Mouse (Mus musculus): ENCODE data around the gene Vapb. TPM values are rescaled to one million over a fixed set of nuclear protein-coding genes. Genes with fewer than 3 reads are reported as not detected.

Vapb gene
- total and polyA plus RNA-seq, 2 experiments = 10.2 to 18.8 TPM

- peak; percentile 15 for DNase-seq (ENCODE audit: extremely low read depth, low read depth, low spot score)
Observed at GRCm38 (mm10) chr2:173811850-173812249, 74.5 kb downstream of the Vapb start.

GRCm38 (mm10) chr2:173813071-173813470, 75.8 kb downstream of the Vapb start:
- no peaks in the 10 kb centered on the region for H3K4me1 ChIP-seq (ENCODE audit: control insufficient read depth, insufficient read depth, low read length)
- no peaks in the 10 kb centered on the region for H3K27me3 ChIP-seq (ENCODE audit: control insufficient read depth, insufficient read depth, low read length)
- 77% methylated on average over 5 of the region's 5 CpGs for WGBS
- H3K27ac ChIP-seq (replicated peaks; ENCODE audit: insufficient read depth, low read depth, low read length) = no peak overlapping the region
- no peak for DNase-seq (ENCODE audit: extremely low read depth, low read depth, low spot score)
- TF ChIP-seq POLR2A (IDR thresholded peaks at IDR 0.05; ENCODE audit: extremely low read depth, insufficient read depth, low read length) = no peak
- TF ChIP-seq CTCF (IDR thresholded peaks at IDR 0.05; ENCODE audit: low read depth, low read length) = no peak
- H3K36me3 ChIP-seq (ENCODE audit: control insufficient read depth, insufficient read depth, low read length) = no peaks in the 10 kb centered on the region
- no peak overlapping the region for H3K9ac ChIP-seq (ENCODE audit: low read depth, low read length)
- H3K79me2 ChIP-seq (ENCODE audit: control insufficient read depth, insufficient read depth, low read length) = no peaks in the 10 kb centered on the region
- no peak overlapping the region for H3K4me3 ChIP-seq (ENCODE audit: insufficient read depth, low read depth, low read length)

More at GRCm38 (mm10) chr2:173811850-173812249, 74.5 kb downstream of the Vapb start:
- 72% methylated on average over 8 of the region's 8 CpGs for WGBS
- TF ChIP-seq CTCF (IDR thresholded peaks at IDR 0.05; ENCODE audit: low read depth, low read length) = peak; percentile 57
- TF ChIP-seq POLR2A (IDR thresholded peaks at IDR 0.05; ENCODE audit: extremely low read depth, insufficient read depth, low read length) = no peak
- H3K36me3 ChIP-seq (ENCODE audit: control insufficient read depth, insufficient read depth, low read length) = no peaks in the 10 kb centered on the region
- H3K9ac ChIP-seq (ENCODE audit: low read depth, low read length) = no peak overlapping the region
- no peak overlapping the region for H3K4me3 ChIP-seq (ENCODE audit: insufficient read depth, low read depth, low read length)
- no peak overlapping the region for H3K27ac ChIP-seq (replicated peaks; ENCODE audit: insufficient read depth, low read depth, low read length)
- no peaks in the 10 kb centered on the region for H3K79me2 ChIP-seq (ENCODE audit: control insufficient read depth, insufficient read depth, low read length)
- H3K27me3 ChIP-seq (ENCODE audit: control insufficient read depth, insufficient read depth, low read length) = no peaks in the 10 kb centered on the region
- no peaks in the 10 kb centered on the region for H3K4me1 ChIP-seq (ENCODE audit: control insufficient read depth, insufficient read depth, low read length)

- Histone ChIP-seq H3K4me3 (ENCODE audit: insufficient read depth, low read depth, low read length) (no peak overlapping the region), H3K27me3 (ENCODE audit: control insufficient read depth, insufficient read depth, low read length) (no peaks in the 10 kb centered on the region), H3K4me1 (ENCODE audit: control insufficient read depth, insufficient read depth, low read length) (no peaks in the 10 kb centered on the region), H3K79me2 (ENCODE audit: control insufficient read depth, insufficient read depth, low read length) (no peaks in the 10 kb centered on the region), H3K36me3 (ENCODE audit: control insufficient read depth, insufficient read depth, low read length) (no peaks in the 10 kb centered on the region), H3K9ac (ENCODE audit: low read depth, low read length) (no peak overlapping the region), H3K27ac (replicated peaks; ENCODE audit: insufficient read depth, low read depth, low read length) (no peak overlapping the region)
- no peak for DNase-seq (ENCODE audit: extremely low read depth, low read depth, low spot score)
- 90% methylated on average over 4 of the region's 4 CpGs for WGBS
- TF ChIP-seq POLR2A (IDR thresholded peaks at IDR 0.05; ENCODE audit: extremely low read depth, insufficient read depth, low read length) = no peak
- TF ChIP-seq CTCF (IDR thresholded peaks at IDR 0.05; ENCODE audit: low read depth, low read length) = no peak
Observed at GRCm38 (mm10) chr2:173826287-173826686, 89.0 kb downstream of the Vapb start.

- Histone ChIP-seq H3K4me1 (ENCODE audit: control insufficient read depth, insufficient read depth, low read length) (no peaks in the 10 kb centered on the region), H3K36me3 (ENCODE audit: control insufficient read depth, insufficient read depth, low read length) (no peaks in the 10 kb centered on the region), H3K9ac (ENCODE audit: low read depth, low read length) (no peak overlapping the region), H3K79me2 (ENCODE audit: control insufficient read depth, insufficient read depth, low read length) (no peaks in the 10 kb centered on the region), H3K4me3 (ENCODE audit: insufficient read depth, low read depth, low read length) (no peak overlapping the region), H3K27me3 (ENCODE audit: control insufficient read depth, insufficient read depth, low read length) (no peaks in the 10 kb centered on the region), H3K27ac (replicated peaks; ENCODE audit: insufficient read depth, low read depth, low read length) (no peak overlapping the region)
- TF ChIP-seq POLR2A (IDR thresholded peaks at IDR 0.05; ENCODE audit: extremely low read depth, insufficient read depth, low read length) (no peak), CTCF (IDR thresholded peaks at IDR 0.05; ENCODE audit: low read depth, low read length) (no peak)
- DNase-seq (ENCODE audit: extremely low read depth, low read depth, low spot score) = no peak
- 90% methylated on average over 9 of the region's 9 CpGs for WGBS
Observed at GRCm38 (mm10) chr2:173827228-173827627, 89.9 kb downstream of the Vapb start.

GRCm38 (mm10) chr2:173828134-173828533, 90.8 kb downstream of the Vapb start:
- Histone ChIP-seq H3K79me2 (ENCODE audit: control insufficient read depth, insufficient read depth, low read length) (no peaks in the 10 kb centered on the region), H3K27me3 (ENCODE audit: control insufficient read depth, insufficient read depth, low read length) (no peaks in the 10 kb centered on the region), H3K4me1 (ENCODE audit: control insufficient read depth, insufficient read depth, low read length) (no peaks in the 10 kb centered on the region), H3K27ac (replicated peaks; ENCODE audit: insufficient read depth, low read depth, low read length) (no peak overlapping the region), H3K36me3 (ENCODE audit: control insufficient read depth, insufficient read depth, low read length) (no peaks in the 10 kb centered on the region), H3K4me3 (ENCODE audit: insufficient read depth, low read depth, low read length) (no peak overlapping the region), H3K9ac (ENCODE audit: low read depth, low read length) (no peak overlapping the region)
- DNase-seq (ENCODE audit: extremely low read depth, low read depth, low spot score) = no peak
- 89% methylated on average over 6 of the region's 6 CpGs for WGBS
- TF ChIP-seq CTCF (IDR thresholded peaks at IDR 0.05; ENCODE audit: low read depth, low read length) (no peak), POLR2A (IDR thresholded peaks at IDR 0.05; ENCODE audit: extremely low read depth, insufficient read depth, low read length) (no peak)

- DNase-seq (ENCODE audit: extremely low read depth, low read depth, low spot score) = no peak
- no peak overlapping the region for H3K27ac ChIP-seq (replicated peaks; ENCODE audit: insufficient read depth, low read depth, low read length)
- no peak for TF ChIP-seq CTCF (IDR thresholded peaks at IDR 0.05; ENCODE audit: low read depth, low read length)
- no peak for TF ChIP-seq POLR2A (IDR thresholded peaks at IDR 0.05; ENCODE audit: extremely low read depth, insufficient read depth, low read length)
- H3K4me3 ChIP-seq (ENCODE audit: insufficient read depth, low read depth, low read length) = no peak overlapping the region
- no peaks in the 10 kb centered on the region for H3K79me2 ChIP-seq (ENCODE audit: control insufficient read depth, insufficient read depth, low read length)
- H3K4me1 ChIP-seq (ENCODE audit: control insufficient read depth, insufficient read depth, low read length) = no peaks in the 10 kb centered on the region
- H3K9ac ChIP-seq (ENCODE audit: low read depth, low read length) = no peak overlapping the region
- no peaks in the 10 kb centered on the region for H3K27me3 ChIP-seq (ENCODE audit: control insufficient read depth, insufficient read depth, low read length)
- no peaks in the 10 kb centered on the region for H3K36me3 ChIP-seq (ENCODE audit: control insufficient read depth, insufficient read depth, low read length)
- WGBS = 81% methylated on average over 7 of the region's 7 CpGs
Observed at GRCm38 (mm10) chr2:173832828-173833492, 95.6 kb downstream of the Vapb start.

Other genes starting within 250 kb of the Vapb start
- gene 1700021F07Rik, start 214.9 kb upstream of the Vapb start, total RNA-seq (2014; rRNA removed) = not detected in 2 replicates
- not detected in 2 replicates for gene 1700021F07Rik, start 214.9 kb upstream of the Vapb start, polyA plus RNA-seq (2012; rRNA removed)
- 0.54 TPM in 1 of 2 replicates, not detected in the other for gene Ankrd60, start 159.1 kb upstream of the Vapb start, total RNA-seq (2014; rRNA removed)
- gene Ankrd60, start 159.1 kb upstream of the Vapb start, polyA plus RNA-seq (2012; rRNA removed) = not detected in 2 replicates
- 8.6 and 11.0 TPM in 2 replicates for gene Rab22a, start 77.8 kb upstream of the Vapb start, total RNA-seq (2014; rRNA removed)
- 20.2 and 25.1 TPM in 2 replicates for gene Rab22a, start 77.8 kb upstream of the Vapb start, polyA plus RNA-seq (2012; rRNA removed)
- gene 1700010B08Rik, start 18.1 kb upstream of the Vapb start, total RNA-seq (2014; rRNA removed) = not detected in 2 replicates
- not detected in 2 replicates for gene 1700010B08Rik, start 18.1 kb upstream of the Vapb start, polyA plus RNA-seq (2012; rRNA removed)